Mouse (Mus musculus) heart, embryonic 16.5 days (tissue): ENCODE results near the gene Fbxo45. TPM values are rescaled to one million over a fixed set of nuclear protein-coding genes. Genes with fewer than 3 reads are reported as not detected.

Experiments
- ATAC-seq: fragments of 200-750 bp; cut with Nextera tagmentation; replicated peaks from 2 replicates; pipeline ENCODE4 v1.8.0; 2017; ENCODE audit warnings: moderate number of reproducible peaks; ENCODE audit not compliant: insufficient read depth, low FRiP score; ENCODE audit errors: extremely low read depth
- H3K27ac ChIP-seq: fragments of 300-500 bp; sonication (generic); 2 replicates; pipeline ENCODE4 v1.5.1; 2014; ENCODE audit warnings: mild to moderate bottlenecking, low read length, control low read depth, moderate library complexity
- H3K27me3 ChIP-seq: fragments of 300-500 bp; sonication (generic); 2 replicates; pipeline ENCODE4 v1.6.1; 2014; ENCODE audit warnings: low read length, mixed read lengths; ENCODE audit not compliant: control insufficient read depth, insufficient read depth
- H3K36me3 ChIP-seq: fragments of 300-500 bp; sonication (generic); 2 replicates; pipeline ENCODE4 v1.6.1; 2014; ENCODE audit not compliant: control insufficient read depth, insufficient read depth
- H3K4me1 ChIP-seq: fragments of 300-500 bp; sonication (generic); 2 replicates; pipeline ENCODE4 v1.6.1; 2014; ENCODE audit warnings: low read length, mixed read lengths; ENCODE audit not compliant: control insufficient read depth, insufficient read depth
- H3K4me2 ChIP-seq: fragments of 300-500 bp; sonication (generic); 2 replicates; pipeline ENCODE4 v1.6.1; 2014; ENCODE audit warnings: low read depth, mild to moderate bottlenecking, control low read depth, low read length
- H3K4me3 ChIP-seq: fragments of 300-500 bp; sonication (generic); 2 replicates; pipeline ENCODE4 v1.5.1; 2014; ENCODE audit warnings: mild to moderate bottlenecking, control low read depth, low read length
- H3K9ac ChIP-seq: fragments of 300-500 bp; sonication (generic); 2 replicates; pipeline ENCODE4 v1.6.1; 2014; ENCODE audit warnings: low read length, control low read depth
- H3K9me3 ChIP-seq: fragments of 300-500 bp; sonication (generic); replicated peaks from 2 replicates; pipeline ENCODE4 v1.6.1; 2016; ENCODE audit warnings: low read length; ENCODE audit not compliant: control insufficient read depth
- WGBS: fragments of 180-500 bp; shearing (Covaris S2); extraction: QIAGEN DNeasy Blood & Tissue Kit; methylation state at CpG from one replicate; pipeline ENCODE4 v1.1.7; 2014; 5-methylcytosine and 5-hydroxymethylcytosine counted together
- polyA plus RNA-seq: library from polyadenylated mRNA; unstranded; fragments of >200 nt; fragmentation: Nextera tagmentation; extraction: Ambion mirVana; gene quantifications from 2 replicates; pipeline ENCODE4 v1.2.1, GENCODE M21; 2015

Gene Fbxo45
- polyA plus RNA-seq, 1 experiment from 2014 or later, result 3.7 TPM

- no peak overlapping the region for H3K9ac ChIP-seq
- peak overlapping the region; percentile 44 for H3K4me2 ChIP-seq
- ATAC-seq, result no peak
Measured at GRCm38 (mm10) chr16:32214804-32215576, 32.0 kb downstream of the Fbxo45 start.

GRCm38 (mm10) chr16:32214156-32214555 lies 32.8 kb downstream of the Fbxo45 start:
- H3K4me1 ChIP-seq, result peaks cover 5% of the 10 kb centered on the region; the same call in 1 of the 2 replicates
- H3K4me2 ChIP-seq, result no peak overlapping the region
- 0 out of 2 replicates have a peak overlapping the region, but pooled peaks have one; percentile 14 for H3K27ac ChIP-seq
- H3K27me3 ChIP-seq, result no peaks in the 10 kb centered on the region
- H3K9me3 ChIP-seq, result peaks cover 10% of the 10 kb centered on the region
- H3K36me3 ChIP-seq, result no peaks in the 10 kb centered on the region
- no peak overlapping the region for H3K9ac ChIP-seq
- no peak overlapping the region for H3K4me3 ChIP-seq
- ATAC-seq, result no peak

More at GRCm38 (mm10) chr16:32214804-32215576, 32.0 kb downstream of the Fbxo45 start:
- H3K4me3 ChIP-seq, result peak overlapping the region; percentile 30
- H3K9me3 ChIP-seq, result peaks cover 2% of the 10 kb centered on the region
- H3K27ac ChIP-seq, result peak overlapping the region; percentile 35; the same call in 1 of the 2 replicates
- H3K27me3 ChIP-seq, result no peaks in the 10 kb centered on the region
- H3K4me1 ChIP-seq, result peaks cover 5% of the 10 kb centered on the region; the same call in 1 of the 2 replicates
- no peaks in the 10 kb centered on the region for H3K36me3 ChIP-seq
- 60% methylated on average over 17 of the region's 17 CpGs for WGBS

- H3K36me3 ChIP-seq, result no peaks in the 10 kb centered on the region
- ATAC-seq, result no peak
- peaks cover 10% of the 10 kb centered on the region for H3K9me3 ChIP-seq
- H3K27me3 ChIP-seq, result no peaks in the 10 kb centered on the region
- WGBS, result 52% methylated on average over 3 of the region's 3 CpGs
- H3K4me3 ChIP-seq, result no peak overlapping the region
- no peak overlapping the region for H3K9ac ChIP-seq
- no peak overlapping the region for H3K27ac ChIP-seq
- no peak overlapping the region for H3K4me2 ChIP-seq
- no peaks in the 10 kb centered on the region for H3K4me1 ChIP-seq
Measured at GRCm38 (mm10) chr16:32204902-32205301, 42.1 kb downstream of the Fbxo45 start.

- Histone ChIP-seq H3K4me3 (no peak overlapping the region), H3K4me2 (no peak overlapping the region), H3K36me3 (no peaks in the 10 kb centered on the region), H3K4me1 (no peaks in the 10 kb centered on the region), H3K9me3 (0 out of 2 replicates have a peak, but pooled peaks cover 3% of the 10 kb centered on the region), H3K27me3 (no peaks in the 10 kb centered on the region), H3K9ac (no peak overlapping the region), H3K27ac (no peak overlapping the region)
- ATAC-seq, result no peak
- WGBS, result 68% methylated on average over 6 of the region's 6 CpGs
Measured at GRCm38 (mm10) chr16:32202681-32203080, 44.3 kb downstream of the Fbxo45 start.

GRCm38 (mm10) chr16:32201004-32201325 lies 46.0 kb downstream of the Fbxo45 start:
- H3K4me2 ChIP-seq, result no peak overlapping the region; the same call in 1 of the 2 replicates
- 78% methylated on average over 9 of the region's 9 CpGs for WGBS
- ATAC-seq, result no peak; the same call in 1 of the 2 replicates
- H3K27me3 ChIP-seq, result no peaks in the 10 kb centered on the region
- no peak overlapping the region for H3K9ac ChIP-seq
- peak overlapping the region; percentile 49 for H3K27ac ChIP-seq
- H3K4me1 ChIP-seq, result no peaks in the 10 kb centered on the region
- H3K36me3 ChIP-seq, result no peaks in the 10 kb centered on the region
- H3K4me3 ChIP-seq, result peak overlapping the region; percentile 25; the same call in 1 of the 2 replicates
- H3K9me3 ChIP-seq, result 0 out of 2 replicates have a peak, but pooled peaks cover 3% of the 10 kb centered on the region

GRCm38 (mm10) chr16:32200256-32201003 lies 46.5 kb downstream of the Fbxo45 start:
- Histone ChIP-seq H3K4me2 (peak overlapping the region; percentile 20), H3K27me3 (no peaks in the 10 kb centered on the region), H3K4me1 (no peaks in the 10 kb centered on the region), H3K9me3 (0 out of 2 replicates have a peak, but pooled peaks cover 3% of the 10 kb centered on the region), H3K9ac (no peak overlapping the region), H3K27ac (peak overlapping the region; percentile 49), H3K36me3 (no peaks in the 10 kb centered on the region), H3K4me3 (peak overlapping the region; percentile 25)
- no peak; the same call in 1 of the 2 replicates for ATAC-seq
- 63% methylated on average over 21 of the region's 21 CpGs for WGBS

GRCm38 (mm10) chr16:32190011-32190441 lies 56.9 kb downstream of the Fbxo45 start:
- 50% methylated on average over 12 of the region's 12 CpGs for WGBS
- no peak for ATAC-seq
- H3K4me2 ChIP-seq, result peak overlapping the region; percentile 45
- H3K9me3 ChIP-seq, result no peaks in the 10 kb centered on the region
- peak overlapping the region; percentile 19; the same call in 1 of the 2 replicates for H3K4me3 ChIP-seq
- 0 out of 2 replicates have a peak overlapping the region, but pooled peaks have one; percentile 39 for H3K27ac ChIP-seq
- H3K4me1 ChIP-seq, result peaks cover 2% of the 10 kb centered on the region
- H3K27me3 ChIP-seq, result no peaks in the 10 kb centered on the region
- H3K9ac ChIP-seq, result 0 out of 2 replicates have a peak overlapping the region, but pooled peaks have one; percentile 43
- no peaks in the 10 kb centered on the region for H3K36me3 ChIP-seq

GRCm38 (mm10) chr16:32189109-32189508 lies 57.8 kb downstream of the Fbxo45 start:
- H3K4me1 ChIP-seq, result peaks cover 2% of the 10 kb centered on the region
- no peak overlapping the region for H3K4me3 ChIP-seq
- ATAC-seq, result no peak
- H3K27ac ChIP-seq, result no peak overlapping the region
- H3K9ac ChIP-seq, result no peak overlapping the region
- no peaks in the 10 kb centered on the region for H3K36me3 ChIP-seq
- WGBS, result 41% methylated on average over 6 of the region's 6 CpGs
- no peak overlapping the region for H3K4me2 ChIP-seq
- H3K9me3 ChIP-seq, result no peaks in the 10 kb centered on the region
- no peaks in the 10 kb centered on the region for H3K27me3 ChIP-seq

GRCm38 (mm10) chr16:32186056-32186455 lies 60.9 kb downstream of the Fbxo45 start:
- no peak overlapping the region for H3K4me3 ChIP-seq
- H3K36me3 ChIP-seq, result no peaks in the 10 kb centered on the region
- H3K4me1 ChIP-seq, result peaks cover 2% of the 10 kb centered on the region
- H3K4me2 ChIP-seq, result no peak overlapping the region
- no peak overlapping the region for H3K27ac ChIP-seq
- H3K9me3 ChIP-seq, result no peaks in the 10 kb centered on the region
- 92% methylated on average over 5 of the region's 5 CpGs for WGBS
- no peak overlapping the region for H3K9ac ChIP-seq
- H3K27me3 ChIP-seq, result no peaks in the 10 kb centered on the region
- ATAC-seq, result no peak
